Mouse (Mus musculus): ENCODE measurements around the gene Slc35c1.

The Slc35c1 gene

DNA sequence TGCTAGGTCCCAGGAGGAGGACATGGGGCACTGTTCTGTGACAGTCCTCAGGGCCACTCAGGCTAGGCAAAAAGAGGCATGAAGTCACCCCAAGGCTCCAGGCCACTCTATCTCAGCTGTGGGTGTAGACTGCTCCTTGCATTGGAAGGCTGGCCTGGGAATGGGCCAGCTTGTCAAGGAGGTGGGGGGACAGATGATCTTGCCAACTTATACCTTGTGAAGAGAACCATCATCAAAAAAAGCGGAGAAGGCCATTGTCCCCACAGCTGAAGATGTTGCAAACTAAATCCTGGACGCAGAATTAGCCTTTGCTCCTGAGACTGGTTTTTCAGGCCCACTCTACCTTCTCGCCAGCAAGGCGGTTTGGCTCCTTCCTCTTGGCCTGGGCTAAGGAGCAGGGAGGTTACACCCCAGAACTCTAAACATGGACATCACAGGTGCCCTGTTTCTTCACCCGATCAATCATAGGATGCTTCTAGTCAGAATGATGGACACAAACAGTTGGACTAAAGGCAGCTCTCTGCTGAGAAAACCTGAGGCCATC lies 56.5 kb downstream of the Slc35c1 start:
- DNase-seq (ENCODE audit: low spot score), result no peak

All from yolk sac, embryonic 10.5 days (tissue).